21 mouse cellular contexts compared by ENCODE assay signal in genomic region chr9:56661217-56661840, GRCm38 (mm10).
"Had no signal": no experiment of that assay in that cellular context is flagged by ENCODE, and none has a peak within 500 bp of the region (broad histone marks: within the 10 kb centered on the region; RNA-seq: fewer than 3 reads in every experiment).

No protein-coding gene starts in this region.

- H3K4me2 ChIP-seq: limb, embryonic 13.5 days; liver, embryonic 12.5 days; liver, embryonic 15.5 days; midbrain, embryonic 12.5 days; midbrain, embryonic 15.5 days; neural tube, embryonic 12.5 days; neural tube, embryonic 15.5 days had no signal

- H3K36me3 ChIP-seq: limb, embryonic 10.5 days; limb, embryonic 13.5 days; liver, embryonic 12.5 days; liver, embryonic 15.5 days; midbrain, embryonic 12.5 days; midbrain, embryonic 15.5 days; neural tube, embryonic 12.5 days; neural tube, embryonic 15.5 days had no signal

- ATAC-seq: liver, embryonic 12.5 days; midbrain, embryonic 15.5 days had no signal

- DNase-seq: kidney, adult 9 months; kidney, postnatal 25 days; liver; lung, adult 18-20 months; lung, postnatal 14 days; right cerebral cortex, adult 18-20 months; right cerebral cortex, postnatal 14 days; right cerebral cortex, postnatal 4 days; thymus, adult 2 months; thymus, postnatal 14 days; thymus, postnatal 4 days had no signal

- H3K4me1 ChIP-seq: liver, embryonic 12.5 days; liver, embryonic 15.5 days had no signal

- H3K27me3 ChIP-seq: liver, embryonic 15.5 days; midbrain, embryonic 12.5 days; midbrain, embryonic 15.5 days; neural tube, embryonic 15.5 days had no signal

- H3K27ac ChIP-seq: limb, embryonic 10.5 days; limb, embryonic 13.5 days; liver, embryonic 12.5 days; liver, embryonic 15.5 days; macrophage; midbrain, embryonic 12.5 days; midbrain, embryonic 15.5 days; neural tube, embryonic 12.5 days; neural tube, embryonic 15.5 days; stomach, postnatal 0 days had no signal

- H3K9me3 ChIP-seq: limb, embryonic 10.5 days; limb, embryonic 13.5 days; liver, embryonic 12.5 days; liver, embryonic 15.5 days; midbrain, embryonic 12.5 days; midbrain, embryonic 15.5 days; neural tube, embryonic 12.5 days; neural tube, embryonic 15.5 days had no signal

- H3K9ac ChIP-seq: limb, embryonic 13.5 days; liver, embryonic 12.5 days; liver, embryonic 15.5 days; midbrain, embryonic 12.5 days; midbrain, embryonic 15.5 days; neural tube, embryonic 12.5 days; neural tube, embryonic 15.5 days had no signal

- H3K4me3 ChIP-seq: limb, embryonic 10.5 days; limb, embryonic 13.5 days; liver, embryonic 12.5 days; liver, embryonic 15.5 days; midbrain, embryonic 12.5 days; midbrain, embryonic 15.5 days; neural tube, embryonic 12.5 days; neural tube, embryonic 15.5 days had no signal
